Mouse (Mus musculus) cerebellum, postnatal 25 days (tissue): ENCODE results near the gene Glis1.
"Not testable (repeated sequence)": the region's sequence is repeated elsewhere in the genome, so short reads cannot be mapped to it uniquely, and the experiment has no call there.

ENCODE experiments used
- DNase-seq, 2 experiments: peaks; one replicate each; pipeline ENCODE4 v3.0.0; 2021; ENCODE audit warnings: mixed read lengths in 2 of 2

Gene Glis1

GRCm38 (mm10) chr4:107586391-107586790 lies 152.0 kb downstream of the Glis1 start:
- no peak for DNase-seq

- DNase-seq, result no peak
Observed at GRCm38 (mm10) chr4:107588637-107589036, 154.2 kb downstream of the Glis1 start.

- no peak for DNase-seq
Observed at GRCm38 (mm10) chr4:107589046-107589445, 154.7 kb downstream of the Glis1 start.

- peak; percentile 27 to 45 for DNase-seq
Observed at GRCm38 (mm10) chr4:107590805-107591534, 156.6 kb downstream of the Glis1 start.

GRCm38 (mm10) chr4:107593426-107593825 lies 159.0 kb downstream of the Glis1 start:
- DNase-seq, result no peak

GRCm38 (mm10) chr4:107597226-107597897 lies 163.0 kb downstream of the Glis1 start:
- no peak for DNase-seq

- DNase-seq, result no peak
Observed at GRCm38 (mm10) chr4:107597898-107598580, 163.6 kb downstream of the Glis1 start.

GRCm38 (mm10) chr4:107598581-107598958 lies 164.2 kb downstream of the Glis1 start:
- DNase-seq, result not testable (repeated sequence)

- DNase-seq, result no peak
Observed at GRCm38 (mm10) chr4:107602284-107602683, 167.9 kb downstream of the Glis1 start.

- peak; percentile 48 to 69 for DNase-seq
Observed at GRCm38 (mm10) chr4:107602787-107603186, 168.4 kb downstream of the Glis1 start.

- no peak for DNase-seq
Observed at GRCm38 (mm10) chr4:107603208-107603607, 168.8 kb downstream of the Glis1 start.

GRCm38 (mm10) chr4:107605964-107606602 lies 171.7 kb downstream of the Glis1 start:
- no peak for DNase-seq

- DNase-seq, result no peak
Observed at GRCm38 (mm10) chr4:107609775-107610174, 175.4 kb downstream of the Glis1 start.

GRCm38 (mm10) chr4:107611888-107612650 lies 177.7 kb downstream of the Glis1 start:
- no peak for DNase-seq

- no peak for DNase-seq
Observed at GRCm38 (mm10) chr4:107617596-107618230, 183.3 kb downstream of the Glis1 start.

- DNase-seq, result peak in 1 of 2 experiments; percentile 33
Observed at GRCm38 (mm10) chr4:107619487-107619886, 185.1 kb downstream of the Glis1 start.

- no peak for DNase-seq
Observed at GRCm38 (mm10) chr4:107621366-107621765, 187.0 kb downstream of the Glis1 start.

GRCm38 (mm10) chr4:107622296-107622695 lies 187.9 kb downstream of the Glis1 start:
- DNase-seq, result no peak

- no peak for DNase-seq
Observed at GRCm38 (mm10) chr4:107623916-107624315, 189.5 kb downstream of the Glis1 start.

- DNase-seq, result no peak
Observed at GRCm38 (mm10) chr4:107624951-107625350, 190.6 kb downstream of the Glis1 start.

- peak; percentile 75 to 78 for DNase-seq
Observed at GRCm38 (mm10) chr4:107628226-107628625, 193.8 kb downstream of the Glis1 start.

GRCm38 (mm10) chr4:107628921-107629411 lies 194.6 kb downstream of the Glis1 start:
- peak in 1 of 2 experiments; percentile 30 for DNase-seq
